Mouse (Mus musculus) liver, embryonic 13.5 days (tissue): ENCODE measurements around the gene Upf3a. TPM values are rescaled to one million over a fixed set of nuclear protein-coding genes. Genes with fewer than 3 reads are reported as not detected.
"Not testable (repeated sequence)": the region's sequence is repeated elsewhere in the genome, so short reads cannot be mapped to it uniquely, and the experiment has no call there.

ENCODE experiments used
- ATAC-seq: fragments of 200-750 bp; cut with Nextera tagmentation; 2 replicates; pipeline ENCODE4 v1.8.0; 2017; ENCODE audit warnings: low read depth, mild to moderate bottlenecking, moderate number of reproducible peaks, moderate library complexity
- DNase-seq: peaks from one replicate; pipeline ENCODE4 v3.0.0; 2022
- H3K27ac ChIP-seq: fragments of 300-500 bp; sonication (generic); 2 replicates; pipeline ENCODE4 v1.5.1; 2015; ENCODE audit warnings: moderate library complexity, mild to moderate bottlenecking, inconsistent platforms
- H3K27me3 ChIP-seq: fragments of 300-500 bp; sonication (generic); 2 replicates; pipeline ENCODE4 v1.6.1; 2015; ENCODE audit warnings: mild to moderate bottlenecking, inconsistent platforms
- H3K36me3 ChIP-seq: fragments of 300-500 bp; sonication (generic); 2 replicates; pipeline ENCODE4 v1.6.1; 2015; ENCODE audit warnings: mild to moderate bottlenecking, inconsistent platforms
- H3K4me1 ChIP-seq: fragments of 300-500 bp; sonication (generic); replicated peaks from 2 replicates; pipeline ENCODE4 v1.6.1; 2015; ENCODE audit warnings: inconsistent platforms
- H3K4me2 ChIP-seq: fragments of 300-500 bp; sonication (generic); 2 replicates; pipeline ENCODE4 v1.6.1; 2015; ENCODE audit warnings: inconsistent platforms, mild to moderate bottlenecking, moderate library complexity
- H3K4me3 ChIP-seq: fragments of 300-500 bp; sonication (generic); replicated peaks from 2 replicates; pipeline ENCODE4 v1.5.1; 2015; ENCODE audit warnings: mild to moderate bottlenecking, inconsistent platforms
- H3K9ac ChIP-seq: fragments of 300-500 bp; sonication (generic); 2 replicates; pipeline ENCODE4 v1.6.1; 2015; ENCODE audit warnings: mild to moderate bottlenecking, inconsistent platforms
- H3K9me3 ChIP-seq: fragments of 300-500 bp; sonication (generic); replicated peaks from 2 replicates; pipeline ENCODE4 v1.6.1; 2016; ENCODE audit warnings: inconsistent platforms
- WGBS: fragments of 180-500 bp; shearing (Covaris S2); methylation state at CpG from one replicate; pipeline ENCODE4 v1.1.7; 2015; ENCODE audit not compliant: insufficient replicate concordance; 5-methylcytosine and 5-hydroxymethylcytosine counted together
- polyA plus RNA-seq: library from polyadenylated mRNA; unstranded; fragments of >200 nt; fragmentation: Nextera tagmentation; extraction: Ambion mirVana; gene quantifications from 2 replicates; pipeline ENCODE4 v1.2.1, GENCODE M21; 2015

Gene Upf3a
- polyA plus RNA-seq, 1 experiment from 2014 or later: 16.5 TPM

DNA sequence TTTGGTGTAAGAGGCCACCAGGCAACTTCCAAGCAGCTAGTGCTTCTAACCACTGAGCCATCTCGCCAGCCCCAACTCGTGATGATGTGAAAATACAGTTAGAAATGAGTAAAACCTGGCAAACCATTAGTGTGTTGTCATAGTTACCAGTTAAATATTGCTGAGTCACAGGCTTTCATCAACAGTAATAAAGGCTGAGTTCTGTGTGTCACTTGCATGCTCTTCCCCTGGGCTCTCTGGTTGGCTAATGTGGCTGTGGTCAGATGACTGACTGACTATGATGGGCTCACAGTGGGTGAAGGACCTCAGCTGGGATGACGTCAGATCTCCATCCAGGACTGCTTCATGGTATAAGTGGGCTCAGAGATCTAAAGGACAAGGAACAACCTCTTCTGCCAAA, 4.9 kb upstream of the Upf3a start:
- H3K36me3 ChIP-seq: peaks cover 57% of the 10 kb centered on the region
- H3K27me3 ChIP-seq: no peaks in the 10 kb centered on the region
- H3K9me3 ChIP-seq: no peaks in the 10 kb centered on the region
- no peak overlapping the region for H3K9ac ChIP-seq
- H3K27ac ChIP-seq: no peak overlapping the region
- no peak overlapping the region for H3K4me2 ChIP-seq
- peaks cover 18% of the 10 kb centered on the region for H3K4me1 ChIP-seq
- no peak for ATAC-seq
- no peak overlapping the region for H3K4me3 ChIP-seq
- no peak for DNase-seq
- WGBS: 67% methylated on average over 3 of the region's 3 CpGs

DNA sequence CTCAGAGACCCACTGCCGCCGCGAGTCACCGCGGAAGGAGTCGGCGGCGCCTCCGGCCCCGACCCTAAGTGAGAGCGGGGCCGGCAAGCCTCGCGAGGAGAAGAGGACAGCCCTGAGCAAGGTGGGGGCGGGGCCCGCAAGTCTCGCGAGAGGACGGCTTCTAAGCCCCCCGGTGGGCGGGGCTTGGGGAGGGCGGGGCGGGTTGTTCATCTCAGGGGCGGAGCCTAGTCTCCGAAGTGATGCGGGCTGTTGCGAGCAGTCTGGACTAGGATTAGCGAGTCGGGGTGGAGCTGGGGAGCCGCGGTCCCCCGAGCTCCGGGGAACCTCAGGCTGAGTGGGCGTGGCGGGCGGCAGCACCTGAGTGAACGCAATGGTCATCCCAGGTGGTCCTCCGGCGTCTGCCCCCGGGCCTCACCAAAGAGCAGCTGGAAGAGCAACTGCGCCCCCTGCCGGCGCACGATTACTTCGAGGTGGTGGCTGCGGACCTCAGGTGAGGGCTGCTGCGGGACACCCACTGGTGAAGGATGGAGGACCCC, 417 bp downstream of the Upf3a start:
- under 1% methylated on average over 45 of the region's 47 CpGs for WGBS
- peak; percentile 88 for ATAC-seq

GRCm38 (mm10) chr8:13789606-13790005, 4.2 kb downstream of the Upf3a start:
- no peak for DNase-seq
- H3K4me1 ChIP-seq: peaks cover 13% of the 10 kb centered on the region

More for the DNA sequence above, 417 bp downstream of the Upf3a start:
- DNase-seq: peak; percentile 91
- H3K9ac ChIP-seq: peak overlapping the region; percentile 86
- H3K9me3 ChIP-seq: no peaks in the 10 kb centered on the region
- H3K4me1 ChIP-seq: peaks cover 23% of the 10 kb centered on the region
- H3K27ac ChIP-seq: peak overlapping the region; percentile 92
- H3K27me3 ChIP-seq: no peaks in the 10 kb centered on the region
- peak overlapping the region; percentile 93 for H3K4me2 ChIP-seq
- H3K4me3 ChIP-seq: peak overlapping the region; percentile 81
- H3K36me3 ChIP-seq: peaks cover 16% of the 10 kb centered on the region

GRCm38 (mm10) chr8:13793097-13793745, 7.8 kb downstream of the Upf3a start:
- DNase-seq (no peak), ATAC-seq (no peak)
- 84% methylated on average over 8 of the region's 8 CpGs for WGBS
- no peaks in the 10 kb centered on the region for H3K4me1 ChIP-seq
- no peak overlapping the region for H3K27ac ChIP-seq
- peaks cover 52% of the 10 kb centered on the region for H3K36me3 ChIP-seq
- no peaks in the 10 kb centered on the region for H3K9me3 ChIP-seq
- H3K9ac ChIP-seq: no peak overlapping the region
- H3K4me3 ChIP-seq: no peak overlapping the region
- H3K4me2 ChIP-seq: no peak overlapping the region
- no peaks in the 10 kb centered on the region for H3K27me3 ChIP-seq

More at GRCm38 (mm10) chr8:13789606-13790005, 4.2 kb downstream of the Upf3a start:
- no peak overlapping the region for H3K9ac ChIP-seq
- H3K36me3 ChIP-seq: peaks cover 23% of the 10 kb centered on the region; the same call in 1 of the 2 replicates
- ATAC-seq: no peak
- H3K4me2 ChIP-seq: no peak overlapping the region
- H3K27me3 ChIP-seq: no peaks in the 10 kb centered on the region
- no peak overlapping the region for H3K27ac ChIP-seq
- no peak overlapping the region for H3K4me3 ChIP-seq
- no peaks in the 10 kb centered on the region for H3K9me3 ChIP-seq
- WGBS: 89% methylated on average over 8 of the region's 8 CpGs

- H3K27ac ChIP-seq: no peak overlapping the region
- H3K36me3 ChIP-seq: peaks cover 57% of the 10 kb centered on the region
- no peak overlapping the region for H3K4me3 ChIP-seq
- H3K4me2 ChIP-seq: no peak overlapping the region
- ATAC-seq (no peak), DNase-seq (no peak)
- H3K9ac ChIP-seq: no peak overlapping the region
- no peaks in the 10 kb centered on the region for H3K9me3 ChIP-seq
- WGBS: 84% methylated on average over 11 of the region's 11 CpGs
- no peaks in the 10 kb centered on the region for H3K4me1 ChIP-seq
- H3K27me3 ChIP-seq: no peaks in the 10 kb centered on the region
Observed at GRCm38 (mm10) chr8:13793746-13794101, 8.3 kb downstream of the Upf3a start.

DNA sequence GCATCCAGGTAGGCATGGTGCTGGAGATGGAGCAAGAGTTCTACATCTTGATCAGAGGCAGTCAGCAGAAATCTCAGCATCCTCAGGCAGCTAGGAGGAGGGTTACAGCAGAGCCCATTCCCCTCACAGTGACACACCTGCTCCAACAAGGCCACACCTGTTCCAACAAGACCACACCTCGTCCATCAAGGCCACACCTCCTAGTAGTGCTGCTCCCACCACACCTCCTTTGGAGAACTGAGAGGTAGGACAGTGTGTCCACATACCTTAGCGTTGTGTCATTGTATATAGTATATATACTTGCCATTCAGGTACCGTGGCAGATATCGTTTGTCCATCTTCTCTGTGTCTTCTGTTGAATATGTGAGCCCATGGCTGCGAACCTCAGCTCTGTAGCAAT, 12.3 kb downstream of the Upf3a start:
- H3K36me3 ChIP-seq: peaks cover 48% of the 10 kb centered on the region
- H3K9me3 ChIP-seq: no peaks in the 10 kb centered on the region
- 84% methylated on average over 5 of the region's 5 CpGs for WGBS
- H3K27me3 ChIP-seq: no peaks in the 10 kb centered on the region
- DNase-seq (no peak), ATAC-seq (no peak)
- H3K4me1 ChIP-seq: no peaks in the 10 kb centered on the region
- H3K4me2 ChIP-seq: no peak overlapping the region
- H3K9ac ChIP-seq: no peak overlapping the region
- no peak overlapping the region for H3K27ac ChIP-seq
- H3K4me3 ChIP-seq: no peak overlapping the region

- Histone ChIP-seq H3K27ac (no peak overlapping the region), H3K9ac (no peak overlapping the region), H3K4me1 (no peaks in the 10 kb centered on the region), H3K4me2 (no peak overlapping the region), H3K9me3 (no peaks in the 10 kb centered on the region), H3K27me3 (no peaks in the 10 kb centered on the region), H3K36me3 (peaks cover 35% of the 10 kb centered on the region), H3K4me3 (no peak overlapping the region)
- no peak for ATAC-seq
- 65% methylated on average over 5 of the region's 5 CpGs for WGBS
- DNase-seq: no peak
Observed at GRCm38 (mm10) chr8:13799566-13799965, 14.2 kb downstream of the Upf3a start.

GRCm38 (mm10) chr8:13828598-13829172, 43.3 kb downstream of the Upf3a start:
- Histone ChIP-seq H3K4me1 (no peaks in the 10 kb centered on the region), H3K4me2 (no peak overlapping the region), H3K9ac (no peak overlapping the region), H3K36me3 (no peaks in the 10 kb centered on the region), H3K9me3 (no peaks in the 10 kb centered on the region), H3K27ac (no peak overlapping the region), H3K27me3 (no peaks in the 10 kb centered on the region), H3K4me3 (no peak overlapping the region)
- WGBS: 49% methylated on average over 7 of the region's 7 CpGs
- ATAC-seq (no peak), DNase-seq (no peak)

DNA sequence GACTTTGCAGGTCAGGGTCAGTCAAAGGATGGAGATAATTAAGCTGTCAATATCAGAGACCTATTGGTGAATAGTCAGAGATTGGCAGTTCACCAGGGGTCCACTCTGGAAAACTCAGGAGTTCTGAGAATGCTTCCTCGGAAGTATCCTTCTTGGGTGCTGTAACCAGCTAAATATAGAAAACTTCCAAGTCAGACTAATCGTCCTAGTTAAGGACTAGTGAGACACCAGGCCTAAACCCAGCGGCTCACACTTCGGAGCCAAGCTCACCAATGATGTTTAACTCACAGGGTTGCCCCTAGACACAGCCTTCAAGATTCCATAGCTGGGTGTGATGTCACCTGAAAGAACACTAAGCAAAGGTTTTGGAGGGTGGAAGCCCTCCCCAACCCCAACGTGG, 52.9 kb downstream of the Upf3a start, which contains the start of gene AF366264:
Gene AF366264 (minus strand): TSS at position 101 of the 400 bp plus-strand sequence.
- not testable (repeated sequence) for H3K36me3 ChIP-seq, H3K4me3 ChIP-seq, H3K27me3 ChIP-seq, H3K9ac ChIP-seq, ATAC-seq, H3K4me1 ChIP-seq, DNase-seq, H3K9me3 ChIP-seq, H3K4me2 ChIP-seq, H3K27ac ChIP-seq
- WGBS: 65% methylated on average over 5 of the region's 5 CpGs

DNA sequence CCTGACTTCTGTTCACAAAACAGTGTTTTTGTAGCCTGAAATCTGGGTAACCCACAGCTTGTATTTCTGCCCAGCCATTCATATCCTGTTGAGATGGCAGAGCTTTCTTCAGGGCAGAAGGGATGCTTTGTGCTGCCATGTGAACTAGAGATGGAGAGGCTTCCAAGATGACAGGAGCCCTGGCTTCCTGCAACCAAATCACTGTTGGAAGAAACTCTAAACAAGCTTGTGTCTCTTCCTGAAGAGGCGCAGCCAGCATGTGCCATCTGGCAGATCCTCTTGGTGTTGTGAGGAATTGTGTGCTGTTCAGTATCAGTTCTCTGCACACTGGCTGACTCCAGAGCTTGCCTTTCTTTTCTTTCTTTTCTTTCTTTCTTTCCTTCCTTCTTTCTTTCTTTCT, 57.9 kb downstream of the Upf3a start:
- not testable (repeated sequence) for H3K36me3 ChIP-seq, H3K9me3 ChIP-seq, ATAC-seq, H3K4me3 ChIP-seq, H3K9ac ChIP-seq, H3K4me2 ChIP-seq, H3K27ac ChIP-seq, H3K27me3 ChIP-seq, DNase-seq, H3K4me1 ChIP-seq
- WGBS: 59% methylated on average over 1 of the region's 1 CpGs
